Mouse (Mus musculus) cerebellum, adult (tissue): ENCODE results near the gene Glycam1.
A peak's percentile ranks its signal among the peaks of the same experiment; 100 is the strongest.

ENCODE experiments used
- ATAC-seq: cut with Nextera tagmentation; 2 replicates; pipeline ENCODE4 v1.9.2; 2017; ENCODE audit warnings: mild to moderate bottlenecking, moderate library complexity, mixed read lengths; ENCODE audit not compliant: insufficient number of reproducible peaks, low FRiP score, low TSS enrichment

The Glycam1 gene

GRCm38 (mm10) chr15:103519386-103520378 is 45.2 kb downstream of the Glycam1 start:
- no peak for ATAC-seq

- ATAC-seq: no peak
Measured at GRCm38 (mm10) chr15:103518600-103519385, 46.1 kb downstream of the Glycam1 start.

- no peak for ATAC-seq
Measured at GRCm38 (mm10) chr15:103514914-103515313, 50.0 kb downstream of the Glycam1 start.

- ATAC-seq: peak; percentile 91
Measured at GRCm38 (mm10) chr15:103514119-103514518, 50.8 kb downstream of the Glycam1 start.

- peak; percentile 47; the same call in 1 of the 2 replicates for ATAC-seq
Measured at GRCm38 (mm10) chr15:103513621-103514031, 51.3 kb downstream of the Glycam1 start.
